Mouse (Mus musculus) forebrain, embryonic 15.5 days (tissue): ENCODE data around the gene Snrpa1. TPM values are rescaled to one million over a fixed set of nuclear protein-coding genes. Genes with fewer than 3 reads are reported as not detected.

Source experiments
- ATAC-seq: fragments of 200-750 bp; cut with Nextera tagmentation; replicated peaks from 2 replicates; pipeline ENCODE4 v1.8.0; 2017; ENCODE audit warnings: mild to moderate bottlenecking, moderate TSS enrichment, moderate library complexity
- H3K27ac ChIP-seq: fragments of 300-500 bp; sonication (generic); replicated peaks from 2 replicates; pipeline ENCODE4 v1.5.1; 2015; ENCODE audit warnings: mild to moderate bottlenecking, inconsistent platforms
- H3K27me3 ChIP-seq: fragments of 300-500 bp; sonication (generic); 2 replicates; pipeline ENCODE4 v1.6.1; 2015; ENCODE audit warnings: inconsistent platforms
- H3K36me3 ChIP-seq: fragments of 300-500 bp; sonication (generic); 2 replicates; pipeline ENCODE4 v1.6.1; 2015; ENCODE audit warnings: mild to moderate bottlenecking, inconsistent platforms
- H3K4me1 ChIP-seq: fragments of 300-500 bp; sonication (generic); 2 replicates; pipeline ENCODE4 v1.6.1; 2015; ENCODE audit warnings: inconsistent platforms
- H3K4me2 ChIP-seq: fragments of 300-500 bp; sonication (generic); replicated peaks from 2 replicates; pipeline ENCODE4 v1.6.1; 2015; ENCODE audit warnings: mild to moderate bottlenecking, inconsistent platforms
- H3K4me3 ChIP-seq: fragments of 300-500 bp; sonication (generic); 2 replicates; pipeline ENCODE4 v1.5.1; 2015; ENCODE audit warnings: mild to moderate bottlenecking, inconsistent platforms
- H3K9ac ChIP-seq: fragments of 300-500 bp; sonication (generic); replicated peaks from 2 replicates; pipeline ENCODE4 v1.6.1; 2015; ENCODE audit warnings: mild to moderate bottlenecking, inconsistent platforms
- H3K9me3 ChIP-seq: fragments of 300-500 bp; sonication (generic); 2 replicates; pipeline ENCODE4 v1.6.1; 2016; ENCODE audit warnings: inconsistent platforms
- WGBS: fragments of 180-500 bp; shearing (Covaris S2); methylation state at CpG from one replicate; pipeline ENCODE4 v1.1.7; 2015; ENCODE audit warnings: mixed read lengths; 5-methylcytosine and 5-hydroxymethylcytosine counted together
- polyA plus RNA-seq: library from polyadenylated mRNA; unstranded; fragments of >200 nt; fragmentation: Nextera tagmentation; extraction: Ambion mirVana; gene quantifications from 2 replicates; pipeline ENCODE4 v1.2.1, GENCODE M21; 2015

Snrpa1 gene
- polyA plus RNA-seq, 1 experiment from 2014 or later: 147 TPM

- H3K9me3 ChIP-seq: no peaks in the 10 kb centered on the region
- H3K27ac ChIP-seq: no peak overlapping the region
- ATAC-seq: no peak
- no peak overlapping the region for H3K9ac ChIP-seq
- H3K4me1 ChIP-seq: peaks cover 22% of the 10 kb centered on the region
- no peak overlapping the region for H3K4me3 ChIP-seq
- 82% methylated on average over 11 of the region's 11 CpGs for WGBS
- H3K36me3 ChIP-seq: no peaks in the 10 kb centered on the region
- no peak overlapping the region for H3K4me2 ChIP-seq
- no peaks in the 10 kb centered on the region for H3K27me3 ChIP-seq
Observed at GRCm38 (mm10) chr7:66107206-66107605, 48.4 kb downstream of the Snrpa1 start.

DNA sequence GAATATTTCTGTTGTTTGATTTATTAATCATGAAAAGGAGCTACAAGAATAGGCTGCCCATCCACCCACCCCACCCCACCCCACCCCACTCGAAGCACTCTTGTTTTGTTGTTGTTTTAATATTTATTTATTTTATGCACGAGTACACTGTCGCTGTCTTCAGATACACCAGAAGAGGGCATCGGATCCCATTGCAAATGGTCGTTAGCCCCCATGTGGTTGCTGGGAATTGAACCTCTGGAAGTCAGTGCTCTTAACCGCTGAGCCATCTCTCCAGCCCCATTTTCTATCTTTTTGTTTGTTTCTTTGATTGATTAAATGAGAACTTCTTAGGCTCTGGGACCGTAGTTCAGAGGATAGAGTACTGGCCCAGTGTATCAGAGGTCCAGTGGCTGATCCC lies 49.1 kb downstream of the Snrpa1 start:
- H3K4me2 ChIP-seq: no peak overlapping the region
- 6% methylated on average over 7 of the region's 7 CpGs for WGBS
- no peak for ATAC-seq
- H3K9me3 ChIP-seq: no peaks in the 10 kb centered on the region
- no peak overlapping the region for H3K27ac ChIP-seq
- peaks cover 26% of the 10 kb centered on the region for H3K4me1 ChIP-seq
- H3K27me3 ChIP-seq: no peaks in the 10 kb centered on the region
- H3K4me3 ChIP-seq: no peak overlapping the region
- no peak overlapping the region for H3K9ac ChIP-seq
- H3K36me3 ChIP-seq: no peaks in the 10 kb centered on the region

DNA sequence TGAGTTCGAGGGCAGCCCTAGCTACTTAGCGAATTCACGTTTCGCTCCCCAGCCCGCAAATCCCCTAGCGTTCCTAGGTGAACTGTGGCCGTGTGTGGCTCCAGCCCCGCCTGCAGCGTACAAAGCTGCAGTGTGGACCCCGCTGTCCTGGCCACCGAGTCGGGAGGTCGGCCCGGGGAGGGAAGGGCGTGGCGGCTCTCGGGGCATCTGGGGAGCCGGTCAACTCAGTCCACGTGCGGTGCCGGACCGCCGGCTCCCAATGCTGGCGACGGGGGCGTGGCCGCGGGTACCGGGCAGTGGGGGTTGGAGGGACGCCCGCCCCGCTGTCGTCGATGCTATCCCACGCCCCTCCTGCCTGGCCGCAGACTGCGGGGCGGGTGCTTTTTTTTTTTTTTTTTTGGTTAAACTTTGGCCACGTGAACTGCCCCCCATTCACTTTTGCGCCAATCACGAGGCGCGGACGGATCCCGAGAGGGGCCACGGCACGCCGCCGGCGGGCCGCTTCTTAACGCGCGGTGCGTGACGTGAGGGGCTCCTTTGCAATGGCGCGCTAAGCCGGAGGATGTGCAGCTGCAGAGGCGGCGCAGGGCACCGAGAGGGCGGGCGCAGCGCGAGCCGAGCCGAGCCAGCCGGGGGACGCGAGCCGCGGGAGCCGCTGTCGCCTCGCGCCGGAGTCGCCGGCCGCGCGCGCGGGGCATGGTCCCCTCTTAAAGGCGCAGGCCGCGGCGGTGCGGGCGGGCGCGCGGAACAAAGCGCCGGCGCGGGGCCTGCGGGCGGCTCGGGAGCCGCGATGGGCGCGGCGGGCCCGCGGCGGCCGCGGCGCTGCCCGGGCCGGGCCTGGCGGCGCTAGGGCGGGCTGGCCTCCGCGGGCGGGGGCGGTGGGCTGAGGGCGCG lies 50.4 kb downstream of the Snrpa1 start, which contains the start of gene Chsy1:
Gene Chsy1, plus strand, starts transcription at position 555 of the 894 bp plus-strand sequence.
- peak within 1 kb of the TSS; percentile 99 for H3K4me2 ChIP-seq
- WGBS: under 1% methylated on average over 74 of the region's 123 CpGs
- H3K4me3 ChIP-seq: peak within 1 kb of the TSS; percentile 94
- ATAC-seq: peak; percentile 92
- H3K9ac ChIP-seq: peak within 1 kb of the TSS; percentile 91
- H3K27ac ChIP-seq: peak within 1 kb of the TSS; percentile 97
- no peaks in the 10 kb centered on the region for H3K9me3 ChIP-seq
- H3K4me1 ChIP-seq: peaks cover 36% of the 10 kb centered on the region
- H3K36me3 ChIP-seq: no peaks in the 10 kb centered on the region
- H3K27me3 ChIP-seq: no peaks in the 10 kb centered on the region

DNA sequence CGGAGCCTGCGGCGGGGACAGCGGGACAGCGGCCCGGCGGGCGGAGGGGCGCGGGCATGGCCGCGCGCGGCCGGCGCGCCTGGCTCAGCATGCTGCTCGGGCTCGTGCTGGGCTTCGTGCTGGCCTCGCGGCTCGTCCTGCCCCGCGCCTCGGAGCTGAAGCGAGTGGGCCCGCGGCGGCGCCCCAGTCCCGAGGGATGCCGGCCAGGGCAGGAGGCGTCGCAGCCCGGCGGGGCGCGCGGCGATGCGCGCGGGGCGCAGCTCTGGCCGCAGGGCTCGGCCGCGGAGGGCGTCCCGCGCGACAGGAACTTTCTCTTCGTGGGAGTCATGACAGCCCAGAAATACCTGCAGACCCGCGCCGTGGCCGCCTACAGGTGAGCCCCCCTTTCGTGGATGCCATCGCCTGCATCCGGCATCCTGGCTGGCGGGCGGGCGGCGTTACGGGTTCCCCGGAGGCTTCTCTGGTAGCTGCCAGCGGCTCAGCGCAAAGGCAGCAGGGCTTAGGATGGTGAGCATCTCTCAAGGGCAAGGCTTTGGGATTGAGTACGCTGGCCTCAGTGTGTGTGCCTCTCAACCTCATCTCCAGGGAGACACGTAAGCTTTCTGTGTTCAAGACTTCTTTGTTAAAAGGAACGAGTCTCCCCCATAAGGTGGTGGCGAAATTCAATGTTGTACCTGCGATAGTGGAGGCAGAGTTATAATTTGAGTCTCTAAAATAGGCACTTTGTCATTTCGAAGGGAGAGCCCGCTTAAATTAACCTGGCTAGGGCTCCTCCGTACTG lies 51.2 kb downstream of the Snrpa1 start:
- Histone ChIP-seq H3K36me3 (no peaks in the 10 kb centered on the region), H3K4me2 (peak overlapping the region; percentile 72), H3K9ac (peak overlapping the region; percentile 91), H3K4me3 (peak overlapping the region; percentile 94), H3K27me3 (no peaks in the 10 kb centered on the region), H3K4me1 (peaks cover 42% of the 10 kb centered on the region), H3K9me3 (no peaks in the 10 kb centered on the region), H3K27ac (peak overlapping the region; percentile 97)
- peak; percentile 58 for ATAC-seq
- WGBS: under 1% methylated on average over 45 of the region's 77 CpGs

- WGBS: under 1% methylated on average over 10 of the region's 10 CpGs
- Histone ChIP-seq H3K27me3 (no peaks in the 10 kb centered on the region), H3K4me2 (peak overlapping the region; percentile 72), H3K4me3 (peak overlapping the region; percentile 94), H3K36me3 (no peaks in the 10 kb centered on the region), H3K27ac (peak overlapping the region; percentile 97), H3K9ac (peak overlapping the region; percentile 91), H3K4me1 (peaks cover 45% of the 10 kb centered on the region), H3K9me3 (no peaks in the 10 kb centered on the region)
- no peak for ATAC-seq
Observed at GRCm38 (mm10) chr7:66110636-66111112, 51.9 kb downstream of the Snrpa1 start.

- peaks cover 50% of the 10 kb centered on the region for H3K4me1 ChIP-seq
- H3K4me2 ChIP-seq: peak overlapping the region; percentile 72
- peak overlapping the region; percentile 94 for H3K4me3 ChIP-seq
- 54% methylated on average over 10 of the region's 10 CpGs for WGBS
- no peak overlapping the region for H3K27ac ChIP-seq
- ATAC-seq: no peak
- no peaks in the 10 kb centered on the region for H3K27me3 ChIP-seq
- peak overlapping the region; percentile 91 for H3K9ac ChIP-seq
- no peaks in the 10 kb centered on the region for H3K36me3 ChIP-seq
- no peaks in the 10 kb centered on the region for H3K9me3 ChIP-seq
Observed at GRCm38 (mm10) chr7:66111211-66111610, 52.4 kb downstream of the Snrpa1 start.

- H3K9me3 ChIP-seq: no peaks in the 10 kb centered on the region
- no peaks in the 10 kb centered on the region for H3K36me3 ChIP-seq
- H3K4me1 ChIP-seq: peaks cover 62% of the 10 kb centered on the region
- H3K4me2 ChIP-seq: no peak overlapping the region
- no peak overlapping the region for H3K4me3 ChIP-seq
- H3K27ac ChIP-seq: no peak overlapping the region
- no peaks in the 10 kb centered on the region for H3K27me3 ChIP-seq
- WGBS: 80% methylated on average over 3 of the region's 3 CpGs
- no peak overlapping the region for H3K9ac ChIP-seq
- no peak for ATAC-seq
Observed at GRCm38 (mm10) chr7:66113561-66113960, 54.8 kb downstream of the Snrpa1 start.

- Histone ChIP-seq H3K36me3 (no peaks in the 10 kb centered on the region), H3K9me3 (no peaks in the 10 kb centered on the region), H3K4me2 (no peak overlapping the region), H3K4me3 (no peak overlapping the region), H3K27me3 (no peaks in the 10 kb centered on the region), H3K9ac (no peak overlapping the region), H3K27ac (no peak overlapping the region), H3K4me1 (peaks cover 74% of the 10 kb centered on the region)
- 82% methylated on average over 11 of the region's 11 CpGs for WGBS
- ATAC-seq: no peak
Observed at GRCm38 (mm10) chr7:66115821-66116343, 57.1 kb downstream of the Snrpa1 start.

DNA sequence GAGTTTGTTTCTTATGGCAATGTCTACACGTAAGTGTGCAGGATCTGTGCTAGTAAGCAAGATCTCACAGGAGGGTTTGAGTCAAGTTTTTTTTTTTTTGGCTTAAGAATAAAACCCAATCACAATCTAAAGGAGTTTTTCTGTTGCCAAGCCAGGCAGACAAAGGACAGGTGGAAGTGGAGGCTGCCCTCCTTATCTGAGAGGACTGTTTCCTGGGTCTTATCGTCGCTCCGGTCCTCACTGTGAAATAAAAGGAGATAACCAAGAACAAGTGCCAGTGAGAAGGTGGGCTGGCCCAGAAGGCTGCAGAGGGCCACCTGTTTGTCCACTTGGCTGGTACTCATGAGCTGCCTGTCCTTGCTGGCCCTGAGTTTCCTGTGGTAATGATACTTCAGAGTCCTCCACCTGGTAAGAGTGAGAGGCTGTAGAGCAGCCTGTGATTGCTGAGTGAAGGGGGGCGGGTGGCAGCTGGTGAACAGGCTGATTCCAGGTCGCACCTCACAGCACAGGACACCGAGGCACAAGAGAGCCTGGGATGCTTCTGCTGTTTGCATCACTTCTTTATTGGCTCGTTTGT lies 58.2 kb downstream of the Snrpa1 start:
- ATAC-seq: no peak
- Histone ChIP-seq H3K4me3 (no peak overlapping the region), H3K27me3 (no peaks in the 10 kb centered on the region), H3K36me3 (no peaks in the 10 kb centered on the region), H3K9ac (no peak overlapping the region), H3K4me1 (peaks cover 74% of the 10 kb centered on the region), H3K27ac (no peak overlapping the region), H3K4me2 (no peak overlapping the region), H3K9me3 (no peaks in the 10 kb centered on the region)
- WGBS: 82% methylated on average over 8 of the region's 8 CpGs

- peaks cover 72% of the 10 kb centered on the region for H3K4me1 ChIP-seq
- no peak overlapping the region for H3K9ac ChIP-seq
- H3K9me3 ChIP-seq: no peaks in the 10 kb centered on the region
- no peak overlapping the region for H3K27ac ChIP-seq
- no peak for ATAC-seq
- 89% methylated on average over 3 of the region's 3 CpGs for WGBS
- no peaks in the 10 kb centered on the region for H3K27me3 ChIP-seq
- no peak overlapping the region for H3K4me2 ChIP-seq
- no peak overlapping the region for H3K4me3 ChIP-seq
- no peaks in the 10 kb centered on the region for H3K36me3 ChIP-seq
Observed at GRCm38 (mm10) chr7:66118046-66118445, 59.2 kb downstream of the Snrpa1 start.

- 60% methylated on average over 7 of the region's 7 CpGs for WGBS
- H3K36me3 ChIP-seq: no peaks in the 10 kb centered on the region
- H3K4me1 ChIP-seq: peaks cover 65% of the 10 kb centered on the region
- H3K4me3 ChIP-seq: no peak overlapping the region
- no peak overlapping the region for H3K4me2 ChIP-seq
- no peaks in the 10 kb centered on the region for H3K27me3 ChIP-seq
- no peak overlapping the region for H3K27ac ChIP-seq
- H3K9ac ChIP-seq: no peak overlapping the region
- no peak for ATAC-seq
- H3K9me3 ChIP-seq: no peaks in the 10 kb centered on the region
Observed at GRCm38 (mm10) chr7:66118796-66119195, 60.0 kb downstream of the Snrpa1 start.
